Mouse (Mus musculus): ENCODE results near the gene Nlrc5. TPM values are rescaled to one million over a fixed set of nuclear protein-coding genes. Genes with fewer than 3 reads are reported as not detected.

The Nlrc5 gene
- total RNA-seq, 2 experiments from 2014 or later: 0.13 to 0.41 TPM

GRCm38 (mm10) chr8:94516766-94517165 lies 82.6 kb downstream of the Nlrc5 start:
- intact Hi-C loops (cut with DNase I; ENCODE audit: low total_unique reads): no loop called here
- no peak for DNase-seq

GRCm38 (mm10) chr8:94518331-94518730 lies 84.2 kb downstream of the Nlrc5 start:
- DNase-seq: no peak
- intact Hi-C loops (cut with DNase I; ENCODE audit: low total_unique reads): no loop called here

- no peak for DNase-seq
- intact Hi-C loops (cut with DNase I; ENCODE audit: low total_unique reads): no loop called here
Measured at GRCm38 (mm10) chr8:94519021-94519420, 84.9 kb downstream of the Nlrc5 start.

- intact Hi-C loops (cut with DNase I; ENCODE audit: low total_unique reads): loop anchor here (10.0 kb wide), 1 partner anchor 163 kb away; no protein-coding TSS in a partner anchor
- DNase-seq: no peak
Measured at GRCm38 (mm10) chr8:94521481-94521880, 87.3 kb downstream of the Nlrc5 start.

GRCm38 (mm10) chr8:94522482-94522881 lies 88.3 kb downstream of the Nlrc5 start:
- no peak for DNase-seq
- intact Hi-C loops (cut with DNase I; ENCODE audit: low total_unique reads): loop anchor here (10.0 kb wide), 1 partner anchor 162 kb away; no protein-coding TSS in a partner anchor

GRCm38 (mm10) chr8:94524554-94524953 lies 90.4 kb downstream of the Nlrc5 start:
- no peak for DNase-seq
- intact Hi-C loops (cut with DNase I; ENCODE audit: low total_unique reads): loop anchor here (10.0 kb wide), 1 partner anchor 160 kb away; no protein-coding TSS in a partner anchor

GRCm38 (mm10) chr8:94527178-94527577 lies 93.0 kb downstream of the Nlrc5 start:
- intact Hi-C loops (cut with DNase I; ENCODE audit: low total_unique reads): loop anchor here (5.0 to 10.0 kb wide), 2 partner anchors 60 to 158 kb away; no protein-coding TSS in a partner anchor
- DNase-seq: no peak

GRCm38 (mm10) chr8:94528245-94528644 lies 94.1 kb downstream of the Nlrc5 start:
- intact Hi-C loops (cut with DNase I; ENCODE audit: low total_unique reads): loop anchor here (5.0 to 10.0 kb wide), 2 partner anchors 59 to 157 kb away; no protein-coding TSS in a partner anchor
- no peak for DNase-seq

GRCm38 (mm10) chr8:94529875-94530274 lies 95.7 kb downstream of the Nlrc5 start:
- intact Hi-C loops (cut with DNase I; ENCODE audit: low total_unique reads): loop anchor here (5.0 to 10.0 kb wide), 2 partner anchors 57 to 155 kb away; no protein-coding TSS in a partner anchor

GRCm38 (mm10) chr8:94530643-94531042 lies 96.5 kb downstream of the Nlrc5 start:
- intact Hi-C loops (cut with DNase I; ENCODE audit: low total_unique reads): no loop called here
- DNase-seq: no peak

More at GRCm38 (mm10) chr8:94529875-94530274, 95.7 kb downstream of the Nlrc5 start:
- DNase-seq: no peak

GRCm38 (mm10) chr8:94532000-94532399 lies 97.8 kb downstream of the Nlrc5 start:
- intact Hi-C loops (cut with DNase I; ENCODE audit: low total_unique reads): no loop called here
- no peak for DNase-seq

GRCm38 (mm10) chr8:94532525-94532872 lies 98.3 kb downstream of the Nlrc5 start:
- intact Hi-C loops (cut with DNase I; ENCODE audit: low total_unique reads): no loop called here

GRCm38 (mm10) chr8:94532873-94533671 lies 98.9 kb downstream of the Nlrc5 start, which contains the start of gene Cpne2:
Gene Cpne2 (plus strand): TSS chr8:94532990.
- DNase-seq: peak; percentile 83
- intact Hi-C loops (cut with DNase I; ENCODE audit: low total_unique reads): no loop called here

More at GRCm38 (mm10) chr8:94532525-94532872, 98.3 kb downstream of the Nlrc5 start:
- DNase-seq: no peak

- no peak for DNase-seq
- intact Hi-C loops (cut with DNase I; ENCODE audit: low total_unique reads): no loop called here
Measured at GRCm38 (mm10) chr8:94534612-94535011, 100.5 kb downstream of the Nlrc5 start.

GRCm38 (mm10) chr8:94535631-94536030 lies 101.5 kb downstream of the Nlrc5 start:
- intact Hi-C loops (cut with DNase I; ENCODE audit: low total_unique reads): no loop called here
- DNase-seq: no peak

- intact Hi-C loops (cut with DNase I; ENCODE audit: low total_unique reads): no loop called here
- DNase-seq: no peak
Measured at GRCm38 (mm10) chr8:94537456-94537855, 103.3 kb downstream of the Nlrc5 start.

GRCm38 (mm10) chr8:94540025-94540424 lies 105.9 kb downstream of the Nlrc5 start:
- DNase-seq: no peak
- intact Hi-C loops (cut with DNase I; ENCODE audit: low total_unique reads): no loop called here

- DNase-seq: no peak
- intact Hi-C loops (cut with DNase I; ENCODE audit: low total_unique reads): no loop called here
Measured at GRCm38 (mm10) chr8:94540889-94541795, 107.0 kb downstream of the Nlrc5 start.

GRCm38 (mm10) chr8:94543981-94544380 lies 109.8 kb downstream of the Nlrc5 start:
- no peak for DNase-seq
- intact Hi-C loops (cut with DNase I; ENCODE audit: low total_unique reads): no loop called here

- intact Hi-C loops (cut with DNase I; ENCODE audit: low total_unique reads): no loop called here
- DNase-seq: no peak
Measured at GRCm38 (mm10) chr8:94549041-94549440, 114.9 kb downstream of the Nlrc5 start.
